Mouse (Mus musculus) neural tube, embryonic 14.5 days (tissue): ENCODE results near the gene Klrg1. TPM values are rescaled to one million over a fixed set of nuclear protein-coding genes. Genes with fewer than 3 reads are reported as not detected.

Experiments used
- ATAC-seq: fragments of 200-750 bp; cut with Nextera tagmentation; 2 replicates; pipeline ENCODE4 v1.8.0; 2017; ENCODE audit warnings: low read depth, mild to moderate bottlenecking, moderate TSS enrichment, moderate library complexity
- H3K27ac ChIP-seq: fragments of 300-500 bp; sonication (generic); 2 replicates; pipeline ENCODE4 v1.5.1; 2014; ENCODE audit warnings: low read depth, mild to moderate bottlenecking, control low read depth, low read length, moderate library complexity, mixed read lengths
- H3K27me3 ChIP-seq: fragments of 300-500 bp; sonication (generic); 2 replicates; pipeline ENCODE4 v1.6.1; 2014; ENCODE audit warnings: low read length; ENCODE audit not compliant: control insufficient read depth, insufficient read depth
- H3K36me3 ChIP-seq: fragments of 300-500 bp; sonication (generic); 2 replicates; pipeline ENCODE4 v1.6.1; 2014; ENCODE audit warnings: low read length, mixed read lengths; ENCODE audit not compliant: control insufficient read depth, insufficient read depth
- H3K4me1 ChIP-seq: fragments of 300-500 bp; sonication (generic); 2 replicates; pipeline ENCODE4 v1.6.1; 2014; ENCODE audit warnings: low read length; ENCODE audit not compliant: control insufficient read depth, insufficient read depth
- H3K4me2 ChIP-seq: fragments of 300-500 bp; sonication (generic); 2 replicates; pipeline ENCODE4 v1.6.1; 2014; ENCODE audit warnings: mild to moderate bottlenecking, low read depth, low read length, control low read depth
- H3K4me3 ChIP-seq: fragments of 300-500 bp; sonication (generic); 2 replicates; pipeline ENCODE4 v1.5.1; 2014; ENCODE audit warnings: low read depth, low read length, control low read depth, mixed read lengths
- H3K9ac ChIP-seq: fragments of 300-500 bp; sonication (generic); replicated peaks from 2 replicates; pipeline ENCODE4 v1.6.1; 2014; ENCODE audit warnings: low read depth, mild to moderate bottlenecking, control low read depth, low read length, mixed read lengths
- H3K9me3 ChIP-seq: fragments of 300-500 bp; sonication (generic); 2 replicates; pipeline ENCODE4 v1.6.1; 2016; ENCODE audit warnings: low read length; ENCODE audit not compliant: control insufficient read depth
- WGBS: fragments of 180-500 bp; shearing (Covaris S2); extraction: QIAGEN DNeasy Blood & Tissue Kit; methylation state at CpG from one replicate; pipeline ENCODE4 v1.1.7; 2014; 5-methylcytosine and 5-hydroxymethylcytosine counted together
- polyA plus RNA-seq: library from polyadenylated mRNA; unstranded; fragments of >200 nt; fragmentation: Nextera tagmentation; extraction: Ambion mirVana; gene quantifications from 2 replicates; pipeline ENCODE4 v1.2.1, GENCODE M21; 2014

Gene Klrg1
- polyA plus RNA-seq, 1 experiment from 2014 or later: 1.3 TPM

DNA sequence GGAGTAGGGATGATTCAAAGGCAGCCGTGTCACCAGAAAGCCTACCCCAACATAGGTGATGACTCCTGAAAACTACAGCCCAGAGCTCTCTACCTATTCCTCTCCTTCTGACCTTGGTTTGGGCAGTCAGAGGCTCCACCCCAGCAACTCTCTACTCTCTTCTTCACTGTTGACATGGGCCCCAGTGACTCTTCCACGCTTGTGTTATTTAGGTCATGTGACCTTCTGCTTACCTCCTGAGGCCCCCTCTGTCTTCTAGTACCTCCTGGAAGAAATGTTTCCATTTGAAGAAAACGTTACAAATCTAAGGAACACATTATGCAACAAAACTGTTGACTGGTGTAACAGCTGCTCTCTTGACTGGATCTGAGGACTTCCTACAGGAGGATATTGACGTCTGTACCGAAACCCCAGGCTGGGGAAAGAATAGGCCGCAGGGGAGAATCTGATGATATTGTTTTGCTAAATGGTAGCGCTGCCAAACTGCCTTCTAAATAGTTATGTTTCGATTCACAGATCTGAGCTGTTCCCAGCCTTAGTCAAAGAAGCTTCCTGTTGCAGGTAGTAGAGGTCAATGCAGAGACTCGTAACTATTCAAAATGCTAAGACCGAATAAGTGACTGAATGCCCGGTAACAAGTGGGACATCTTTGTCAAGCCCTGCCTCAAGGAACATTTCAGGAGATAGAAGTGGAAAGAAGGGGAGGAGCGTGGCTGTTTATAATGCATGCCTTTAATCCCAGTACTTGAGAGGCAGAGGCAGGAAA, 22.3 kb upstream of the Klrg1 start:
- no peaks in the 10 kb centered on the region for H3K9me3 ChIP-seq
- no peak overlapping the region for H3K9ac ChIP-seq
- WGBS: 84% methylated on average over 12 of the region's 12 CpGs
- no peak overlapping the region for H3K4me3 ChIP-seq
- H3K4me2 ChIP-seq: no peak overlapping the region
- no peak overlapping the region for H3K27ac ChIP-seq
- no peak for ATAC-seq
- peaks cover 6% of the 10 kb centered on the region for H3K4me1 ChIP-seq
- no peaks in the 10 kb centered on the region for H3K27me3 ChIP-seq
- no peaks in the 10 kb centered on the region for H3K36me3 ChIP-seq

DNA sequence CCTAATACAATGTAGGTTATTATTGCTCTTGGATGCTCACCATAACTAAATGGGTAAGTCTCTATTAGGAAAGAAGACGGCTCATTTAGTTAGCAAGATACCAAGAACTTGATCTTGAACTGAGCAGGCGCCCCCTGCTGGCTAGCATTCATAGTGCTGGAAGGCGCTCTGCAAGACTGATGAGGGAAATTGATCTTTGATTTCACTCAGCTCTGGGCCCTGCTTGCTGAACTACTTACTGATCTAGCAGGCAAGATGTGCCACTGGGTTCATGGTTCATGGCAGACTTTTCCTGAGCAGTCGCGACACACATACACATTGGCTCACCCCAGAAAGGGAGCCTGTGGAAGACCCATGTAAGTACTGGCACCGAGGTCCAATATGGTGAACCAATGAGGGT, 21.7 kb upstream of the Klrg1 start:
- Histone ChIP-seq H3K9me3 (no peaks in the 10 kb centered on the region), H3K36me3 (no peaks in the 10 kb centered on the region), H3K4me3 (no peak overlapping the region), H3K4me1 (no peaks in the 10 kb centered on the region; the same call in 1 of the 2 replicates), H3K27ac (no peak overlapping the region), H3K9ac (no peak overlapping the region), H3K4me2 (no peak overlapping the region), H3K27me3 (no peaks in the 10 kb centered on the region)
- 36% methylated on average over 6 of the region's 6 CpGs for WGBS
- no peak for ATAC-seq

DNA sequence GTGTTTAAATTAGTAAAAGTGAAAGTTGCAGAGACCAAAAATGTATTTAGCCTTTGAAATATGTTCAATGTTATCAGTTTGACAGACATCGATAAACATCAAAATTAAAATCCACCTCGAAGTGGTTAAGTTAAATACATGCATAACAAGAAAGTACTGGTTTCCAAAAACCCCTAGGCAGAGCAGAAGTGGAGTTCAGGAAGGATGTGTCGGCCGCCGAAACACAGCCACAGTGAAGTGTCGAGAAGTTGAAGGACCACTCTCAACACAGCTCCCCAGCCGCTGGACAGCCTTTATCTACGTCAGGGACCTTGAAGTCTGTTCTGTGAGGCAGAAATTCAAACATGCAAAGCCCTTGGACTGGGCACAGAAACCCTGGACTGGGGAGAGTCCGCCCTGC, 20.8 kb upstream of the Klrg1 start:
- Histone ChIP-seq H3K4me1 (no peaks in the 10 kb centered on the region), H3K4me2 (no peak overlapping the region), H3K4me3 (no peak overlapping the region), H3K36me3 (no peaks in the 10 kb centered on the region), H3K9me3 (no peaks in the 10 kb centered on the region), H3K9ac (no peak overlapping the region), H3K27me3 (no peaks in the 10 kb centered on the region), H3K27ac (no peak overlapping the region)
- ATAC-seq: no peak
- WGBS: 86% methylated on average over 9 of the region's 9 CpGs

DNA sequence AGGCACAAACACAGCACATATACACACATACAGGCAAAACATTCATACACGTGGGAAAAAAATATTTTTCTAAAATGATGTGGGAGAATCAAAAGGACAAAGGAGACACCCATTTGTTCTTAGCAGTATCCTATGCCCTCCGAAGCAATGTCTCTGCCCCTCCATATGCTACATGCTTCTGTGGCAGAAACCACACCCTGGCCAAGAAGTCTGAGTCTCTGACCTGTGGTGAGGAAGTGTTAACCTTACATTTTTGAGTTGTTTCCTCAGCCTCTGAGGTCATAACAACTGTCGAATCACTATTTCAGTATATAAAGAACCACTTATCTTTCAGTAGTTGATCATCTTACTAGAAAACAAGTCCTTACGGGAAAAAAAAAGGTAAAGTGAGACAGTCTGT, 20.0 kb upstream of the Klrg1 start:
- 96% methylated on average over 4 of the region's 4 CpGs for WGBS
- H3K4me1 ChIP-seq: no peaks in the 10 kb centered on the region; the same call in 1 of the 2 replicates
- no peak for ATAC-seq
- H3K9me3 ChIP-seq: no peaks in the 10 kb centered on the region
- no peak overlapping the region for H3K9ac ChIP-seq
- H3K36me3 ChIP-seq: no peaks in the 10 kb centered on the region
- H3K27me3 ChIP-seq: no peaks in the 10 kb centered on the region
- no peak overlapping the region for H3K4me3 ChIP-seq
- no peak overlapping the region for H3K4me2 ChIP-seq
- H3K27ac ChIP-seq: no peak overlapping the region

DNA sequence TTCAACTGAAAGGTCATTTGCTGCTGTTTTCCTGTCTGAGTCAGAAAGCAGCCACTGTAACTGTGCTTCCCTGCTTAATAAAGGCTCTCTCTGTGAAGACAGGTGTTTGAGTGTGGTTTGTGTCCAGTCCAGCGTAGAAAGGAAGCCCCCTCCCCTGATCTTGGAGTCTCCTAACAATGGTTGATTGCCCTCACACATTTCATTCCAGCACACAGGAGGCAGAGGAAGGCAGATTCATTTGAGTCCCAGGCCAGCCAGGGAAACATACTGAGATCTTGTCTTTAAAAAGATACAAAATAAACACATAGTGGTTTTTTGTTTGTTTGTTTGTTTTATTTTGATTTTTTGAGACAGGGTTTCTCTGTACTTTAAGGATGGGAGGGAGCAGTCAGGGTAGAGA, 19.4 kb upstream of the Klrg1 start:
- H3K4me3 ChIP-seq: no peak overlapping the region
- H3K9me3 ChIP-seq: no peaks in the 10 kb centered on the region
- H3K27ac ChIP-seq: no peak overlapping the region
- no peaks in the 10 kb centered on the region; the same call in 1 of the 2 replicates for H3K4me1 ChIP-seq
- no peaks in the 10 kb centered on the region for H3K27me3 ChIP-seq
- ATAC-seq: no peak
- no peaks in the 10 kb centered on the region for H3K36me3 ChIP-seq
- no peak overlapping the region for H3K9ac ChIP-seq
- no peak overlapping the region for H3K4me2 ChIP-seq
- 38% methylated on average over 1 of the region's 1 CpGs for WGBS

DNA sequence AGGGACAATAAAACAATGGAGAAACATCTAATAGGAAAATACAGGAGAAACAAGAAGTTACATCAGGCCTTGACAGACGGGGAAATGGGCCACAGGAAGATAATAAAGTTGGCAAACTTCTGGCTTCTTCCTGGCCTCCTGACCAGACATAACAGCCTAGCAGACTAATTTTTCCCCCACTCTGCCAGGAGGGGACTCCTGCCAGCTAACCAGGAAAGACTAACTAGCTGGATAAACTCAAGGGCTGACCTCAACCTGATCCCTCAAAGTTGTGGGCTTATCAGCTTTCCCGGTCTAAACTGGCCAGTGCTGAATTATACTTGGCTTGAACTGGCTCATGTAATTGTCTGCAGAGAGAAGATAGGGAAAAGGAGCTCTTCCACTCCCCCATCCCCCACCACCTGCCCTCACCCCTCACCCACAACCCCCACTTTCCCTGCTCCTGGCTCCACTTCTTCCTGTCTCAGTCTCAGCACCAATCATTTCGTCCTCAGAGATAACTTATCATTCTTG, 17.0 kb upstream of the Klrg1 start:
- no peak overlapping the region for H3K4me2 ChIP-seq
- WGBS: 80% methylated on average over 3 of the region's 3 CpGs
- no peak overlapping the region for H3K9ac ChIP-seq

DNA sequence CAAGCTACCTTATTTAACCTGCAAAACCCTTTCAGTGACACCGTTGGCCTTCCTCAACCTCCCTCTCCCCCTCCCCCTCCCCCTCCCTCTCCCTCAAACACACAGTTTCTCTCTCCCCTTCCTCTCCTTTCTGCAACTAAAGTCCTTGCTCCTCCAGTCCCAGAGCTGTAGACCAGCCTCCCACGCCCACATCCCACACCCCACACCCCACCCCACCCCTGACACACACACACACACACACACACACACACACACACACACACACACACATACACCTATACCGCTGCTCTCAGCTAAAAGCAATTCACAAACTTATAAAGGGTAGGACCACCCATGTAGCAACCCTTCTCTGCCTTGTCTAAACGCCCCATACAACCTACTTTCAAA, 15.5 kb upstream of the Klrg1 start:
- WGBS: 48% methylated on average over 4 of the region's 4 CpGs
- H3K9ac ChIP-seq: no peak overlapping the region

More for the DNA sequence above, 17.0 kb upstream of the Klrg1 start:
- no peak overlapping the region for H3K4me3 ChIP-seq
- H3K27ac ChIP-seq: no peak overlapping the region
- no peaks in the 10 kb centered on the region for H3K9me3 ChIP-seq
- no peaks in the 10 kb centered on the region for H3K27me3 ChIP-seq
- no peaks in the 10 kb centered on the region for H3K36me3 ChIP-seq
- ATAC-seq: no peak
- H3K4me1 ChIP-seq: no peaks in the 10 kb centered on the region; the same call in 1 of the 2 replicates

DNA sequence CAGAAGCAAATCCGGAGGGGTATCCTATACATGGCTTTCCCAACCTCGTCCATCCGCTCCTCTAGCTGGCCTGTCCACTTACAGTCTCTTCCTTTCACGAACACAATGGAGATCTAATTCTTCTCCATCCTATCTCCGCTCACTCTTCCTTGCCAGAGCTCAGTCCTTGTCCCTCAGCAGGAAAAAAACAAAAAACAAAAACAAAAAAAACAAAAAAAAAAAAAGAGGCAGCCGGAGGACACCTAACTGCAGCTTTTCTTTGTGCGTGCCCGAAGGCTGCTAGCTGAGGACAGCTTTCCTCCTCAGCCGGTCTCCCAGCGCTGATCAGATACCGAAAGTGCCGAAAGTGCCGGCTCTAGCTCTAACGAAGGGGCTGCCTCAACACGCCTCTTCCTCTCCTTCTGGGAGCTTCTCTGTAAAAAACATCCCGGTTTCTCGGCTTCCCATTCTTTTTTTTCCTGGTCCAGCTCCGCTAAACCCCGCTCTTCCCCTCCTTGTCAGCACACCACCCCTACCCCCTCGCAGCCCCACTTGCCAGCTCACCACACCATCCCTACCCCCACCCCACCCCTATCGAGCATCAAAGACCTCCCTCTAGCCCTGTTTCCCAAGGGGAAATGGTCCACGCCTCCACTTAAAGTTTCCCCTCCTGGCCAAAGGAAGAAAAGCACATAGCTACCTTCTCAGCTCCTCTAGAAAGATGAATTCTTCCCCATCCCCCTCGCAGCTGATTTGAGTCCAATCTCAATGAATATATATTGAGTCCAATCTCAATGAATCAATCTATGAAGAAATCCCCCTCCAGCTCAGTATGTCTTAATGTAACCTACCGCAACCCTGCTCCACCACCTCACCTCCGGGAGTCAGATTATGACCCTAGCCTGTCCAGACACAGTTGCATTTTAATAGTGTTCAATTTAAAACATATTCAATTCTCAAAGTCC, 14.9 kb upstream of the Klrg1 start:
- Histone ChIP-seq H3K27me3 (no peaks in the 10 kb centered on the region), H3K36me3 (no peaks in the 10 kb centered on the region), H3K4me2 (peak overlapping the region; percentile 52), H3K4me1 (no peaks in the 10 kb centered on the region; the same call in 1 of the 2 replicates), H3K4me3 (peak overlapping the region; percentile 41), H3K9me3 (no peaks in the 10 kb centered on the region), H3K9ac (peak overlapping the region; percentile 74), H3K27ac (peak overlapping the region; percentile 85)
- peak; percentile 83 for ATAC-seq
- 5% methylated on average over 25 of the region's 25 CpGs for WGBS

More for the DNA sequence above, 15.5 kb upstream of the Klrg1 start:
- peak; percentile 31; the same call in 1 of the 2 replicates for ATAC-seq
- Histone ChIP-seq H3K4me3 (no peak overlapping the region), H3K27me3 (no peaks in the 10 kb centered on the region), H3K36me3 (no peaks in the 10 kb centered on the region), H3K27ac (no peak overlapping the region), H3K4me2 (peak overlapping the region; percentile 52; the same call in 1 of the 2 replicates), H3K4me1 (no peaks in the 10 kb centered on the region; the same call in 1 of the 2 replicates), H3K9me3 (no peaks in the 10 kb centered on the region)
